Mouse (Mus musculus) mesoderm, embryonic 11.5 days (tissue): Measurements from ENCODE around the gene Dagla.

Experiments used
- DNase-seq: peaks from one replicate; pipeline ENCODE4 v3.0.0-alpha.2; 2012; ENCODE audit warnings: low read depth, low spot score

The Dagla gene

DNA sequence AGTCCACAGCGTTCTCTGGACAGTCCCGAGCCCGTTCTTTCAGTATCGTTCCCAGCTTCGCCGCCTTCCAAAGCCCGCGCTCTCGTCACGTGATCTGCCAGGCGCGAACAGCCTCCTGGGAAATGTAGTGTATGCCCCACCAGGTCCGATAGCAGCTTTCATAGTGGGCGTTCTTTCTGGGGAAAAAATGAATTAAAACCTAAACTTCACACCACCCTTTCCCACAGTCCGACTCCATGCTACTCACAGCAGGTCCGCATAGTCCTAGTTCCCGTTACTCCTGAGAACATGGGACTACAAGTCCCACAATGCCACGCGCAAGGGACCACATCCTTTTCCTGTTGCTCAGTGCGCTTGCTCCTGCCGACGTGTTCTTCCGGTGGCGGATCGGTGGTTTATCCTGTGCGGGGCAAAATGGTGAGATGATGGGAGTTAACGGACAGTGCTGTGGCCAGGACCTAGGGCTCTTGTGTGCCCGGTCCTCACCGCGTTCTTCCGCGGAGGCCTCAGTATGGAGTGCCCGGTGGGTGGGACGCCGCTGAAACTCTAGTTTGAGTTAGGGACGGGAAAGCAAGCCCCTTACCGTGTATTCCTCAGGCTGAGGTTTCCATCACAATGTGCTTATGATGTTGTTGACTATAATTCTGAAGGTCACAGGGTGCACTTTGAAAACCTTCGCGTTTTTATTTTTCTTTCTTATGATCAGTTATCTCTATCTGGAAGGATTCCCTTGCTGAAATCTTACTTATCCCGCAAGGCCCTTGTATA is 100.6 kb downstream of the Dagla start, which contains the start of the genes Tmem258 and Fen1:
Gene Tmem258 (plus strand): TSS at position 167 of the 768 bp plus-strand sequence.
Gene Fen1 (minus strand): TSS at position 322 of the 768 bp plus-strand sequence.
- peak; percentile 90 for DNase-seq

DNA sequence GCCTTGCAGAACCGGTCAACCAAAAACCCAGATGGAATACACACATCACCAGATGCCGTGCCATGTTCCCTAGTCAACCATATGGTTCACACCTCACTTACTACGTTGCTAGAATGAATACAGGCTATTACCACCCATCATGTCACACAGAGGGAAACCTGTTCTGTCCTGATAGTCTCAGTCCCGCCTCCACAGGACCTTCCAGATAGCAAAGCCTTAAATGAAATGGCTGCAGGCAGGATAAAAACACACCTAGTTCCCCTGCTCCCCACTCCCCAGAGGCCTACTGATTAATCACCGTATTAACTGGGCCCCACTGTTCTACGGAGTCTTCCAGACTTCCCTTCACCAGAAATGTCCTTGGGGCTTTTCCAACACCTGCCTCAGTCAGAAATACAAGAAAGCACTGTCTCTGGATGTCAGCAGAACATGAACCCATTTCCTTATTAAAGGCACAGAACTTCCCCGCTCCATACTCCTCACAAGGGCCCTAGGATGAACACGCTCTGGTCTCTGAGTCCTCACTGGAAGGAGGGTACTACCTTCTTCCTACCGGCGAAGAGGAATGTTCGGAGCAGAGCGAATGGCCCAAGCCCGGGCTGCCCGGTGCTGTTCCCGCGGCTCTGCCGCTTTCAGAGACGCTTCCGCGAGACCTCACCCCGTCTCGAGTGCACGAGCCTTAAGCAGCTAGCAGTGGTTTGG is 101.4 kb downstream of the Dagla start:
- DNase-seq = no peak

DNA sequence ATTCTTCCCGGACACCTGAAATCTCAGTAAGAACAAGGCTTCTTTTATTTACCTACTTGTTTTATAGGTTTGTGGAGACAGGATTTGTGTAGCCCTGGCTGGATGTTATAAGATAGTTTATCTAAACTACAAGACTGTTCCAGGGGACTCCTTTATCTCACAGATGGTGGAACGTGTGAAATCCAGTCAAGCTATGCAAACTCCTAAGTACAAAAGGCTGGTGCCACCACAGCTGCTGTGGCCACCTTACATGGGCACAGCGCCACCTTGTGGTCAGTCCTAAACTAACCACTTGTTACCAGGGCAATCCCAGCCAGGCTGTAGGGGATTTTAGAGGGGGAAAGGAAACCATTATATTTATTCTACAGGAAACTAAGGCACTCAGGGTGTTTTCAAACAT is 106.0 kb downstream of the Dagla start:
- DNase-seq = peak; percentile 90

DNA sequence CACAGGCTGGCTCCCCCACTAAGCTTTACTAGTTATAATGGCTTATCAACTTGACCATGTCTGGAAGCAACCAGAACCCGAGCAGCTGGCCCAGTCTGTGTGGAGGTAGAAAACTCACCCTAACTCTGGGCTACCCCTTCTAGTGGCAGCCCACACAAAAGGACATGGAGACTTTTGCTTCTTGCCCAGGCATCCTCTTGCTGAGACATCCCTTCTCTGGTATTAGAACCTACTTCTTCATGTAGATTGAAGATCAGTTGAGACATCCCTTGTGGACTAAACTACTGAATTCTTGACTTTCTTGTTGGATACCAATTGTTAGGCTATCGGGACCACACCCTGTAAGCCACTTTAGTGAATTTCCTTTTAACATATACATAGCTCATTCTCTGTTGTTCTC is 106.4 kb downstream of the Dagla start:
- DNase-seq = no peak

DNA sequence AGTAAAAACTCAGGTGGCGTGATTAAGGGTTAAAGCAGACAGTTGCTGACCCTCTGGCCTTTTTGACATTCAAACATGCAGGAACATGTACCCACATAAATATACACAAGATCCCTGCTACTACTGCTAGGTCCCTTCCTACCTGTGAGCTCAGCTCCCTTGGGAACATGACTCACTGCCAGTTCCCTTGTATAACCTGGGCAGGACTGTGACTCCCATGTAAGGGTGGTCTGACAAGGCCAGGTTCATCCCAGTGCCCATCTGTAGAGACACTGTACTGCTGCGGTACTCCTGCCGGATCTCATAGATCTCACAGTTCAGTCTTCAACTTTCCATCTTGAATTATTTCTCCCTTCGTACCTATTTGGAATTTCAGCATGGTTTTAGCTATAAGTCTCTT is 107.5 kb downstream of the Dagla start:
- DNase-seq = no peak
